Mouse (Mus musculus) embryonic fibroblast, embryonic 13.5 days (primary cell): Measurements from ENCODE around the gene Ears2. TPM values are rescaled to one million over a fixed set of nuclear protein-coding genes. Genes with fewer than 3 reads are reported as not detected.
A peak's percentile ranks its signal among the peaks of the same experiment; 100 is the strongest.

ENCODE experiments used
- H3K27ac ChIP-seq: 2 replicates; pipeline ENCODE4 v1.5.1; 2012; ENCODE audit warnings: low read length, control low read depth, inconsistent platforms; ENCODE audit not compliant: insufficient read depth
- H3K4me1 ChIP-seq: 2 replicates; pipeline ENCODE4 v1.6.1; 2011; ENCODE audit warnings: low read length; ENCODE audit not compliant: control insufficient read depth, insufficient read depth
- H3K4me3 ChIP-seq: 2 replicates; pipeline ENCODE4 v1.5.1; 2011; ENCODE audit warnings: mild to moderate bottlenecking, control low read depth, low read length; ENCODE audit not compliant: insufficient read depth
- CTCF ChIP-seq: IDR thresholded peaks from 2 replicates; pipeline ENCODE4 v1.5.1; 2011; ENCODE audit warnings: mild to moderate bottlenecking, control low read depth, low read length, moderate library complexity, borderline replicate concordance; ENCODE audit not compliant: insufficient read depth
- POLR2A ChIP-seq: IDR thresholded peaks from 2 replicates; pipeline ENCODE4 v1.6.1; 2011; ENCODE audit warnings: low read depth, mild to moderate bottlenecking, control low read depth, low read length, moderate library complexity
- polyA plus RNA-seq: library from polyadenylated mRNA; stranded (reverse); fragments of >200 nt; gene quantifications from 2 replicates; pipeline ENCODE4 v1.2.4, GENCODE M21; 2011; ENCODE audit warnings: low read depth; ENCODE audit not compliant: missing spikeins, insufficient read length

The Ears2 gene
- polyA plus RNA-seq, 1 experiment: 4.0 TPM

GRCm38 (mm10) chr7:122045711-122046110 is 21.4 kb downstream of the Ears2 start:
- no peak overlapping the region for H3K27ac ChIP-seq
- TF ChIP-seq CTCF: no peak
- H3K4me3 ChIP-seq: no peak overlapping the region
- no peaks in the 10 kb centered on the region for H3K4me1 ChIP-seq

DNA sequence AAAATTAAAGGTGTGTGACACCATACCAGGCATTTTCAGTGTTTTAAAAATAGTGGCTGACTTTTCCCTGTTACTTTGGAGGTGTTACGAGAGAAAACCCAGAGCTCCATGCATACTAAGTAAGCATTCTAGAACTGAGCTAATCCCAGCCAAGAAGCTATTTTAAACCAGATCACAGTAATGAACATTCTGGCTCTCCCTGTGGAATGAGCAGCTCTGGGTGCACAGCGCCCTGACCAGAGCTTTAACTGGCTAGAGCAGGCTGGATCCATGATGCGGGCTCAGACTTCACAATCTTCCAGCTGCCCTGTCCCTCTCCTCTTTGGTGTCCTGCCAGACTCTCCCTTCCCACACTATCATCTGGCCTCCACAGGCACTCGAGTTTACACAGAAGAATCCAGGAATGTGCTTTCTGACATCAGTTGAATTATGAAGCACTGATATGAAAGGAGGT is 21.9 kb downstream of the Ears2 start:
- Histone ChIP-seq H3K27ac (no peak overlapping the region), H3K4me3 (no peak overlapping the region), H3K4me1 (no peaks in the 10 kb centered on the region)
- TF ChIP-seq CTCF (no peak), POLR2A (no peak)

GRCm38 (mm10) chr7:122044106-122044505 is 23.0 kb downstream of the Ears2 start:
- Histone ChIP-seq H3K4me1 (no peaks in the 10 kb centered on the region), H3K27ac (no peak overlapping the region), H3K4me3 (no peak overlapping the region)
- TF ChIP-seq POLR2A (no peak), CTCF (no peak)

GRCm38 (mm10) chr7:122034348-122034747 is 32.7 kb downstream of the Ears2 start:
- Histone ChIP-seq H3K4me3 (no peak overlapping the region), H3K4me1 (no peaks in the 10 kb centered on the region), H3K27ac (no peak overlapping the region)
- TF ChIP-seq POLR2A (no peak), CTCF (no peak)

DNA sequence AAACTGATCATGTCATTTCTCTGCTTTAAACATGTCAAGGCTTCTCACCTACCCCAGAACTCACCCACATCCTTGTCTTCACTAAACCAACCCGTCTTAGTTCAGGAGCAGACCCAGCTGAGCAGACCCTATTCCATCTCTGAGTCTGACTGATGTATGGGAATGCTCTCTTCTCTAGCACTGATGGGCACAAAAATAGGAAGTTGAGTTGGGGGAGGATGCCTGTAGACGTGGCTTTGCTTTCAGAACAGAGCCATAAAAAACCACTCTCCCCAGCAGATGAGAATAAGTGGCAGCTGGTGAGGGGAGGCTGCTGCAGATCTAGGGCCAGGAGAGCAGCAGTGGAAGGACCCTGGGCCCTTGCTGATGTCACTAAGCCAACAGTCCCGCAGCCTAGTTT is 33.7 kb downstream of the Ears2 start:
- Histone ChIP-seq H3K4me1 (no peaks in the 10 kb centered on the region), H3K27ac (no peak overlapping the region), H3K4me3 (no peak overlapping the region)
- TF ChIP-seq CTCF: no peak
- TF ChIP-seq POLR2A: no peak

DNA sequence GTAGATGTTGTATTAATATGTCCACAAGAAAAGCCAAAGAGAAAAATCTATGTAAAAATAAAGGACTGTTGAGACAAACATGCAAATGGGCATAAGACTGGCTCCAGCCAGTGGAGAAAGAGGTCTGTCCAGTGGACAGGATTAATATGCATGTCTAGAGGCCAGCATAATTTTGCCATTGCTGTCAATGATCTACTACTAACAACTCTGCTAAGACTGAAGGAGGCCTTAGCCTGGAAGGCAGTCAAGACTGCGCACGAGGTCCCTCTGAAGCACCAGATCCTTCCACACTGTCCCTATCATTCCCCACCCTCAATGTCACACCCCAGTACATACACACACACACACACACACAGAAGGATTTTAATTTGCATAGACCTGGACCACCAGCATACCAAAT is 44.9 kb downstream of the Ears2 start:
- no peaks in the 10 kb centered on the region; the same call in 1 of the 2 replicates for H3K4me1 ChIP-seq
- no peak overlapping the region for H3K27ac ChIP-seq
- TF ChIP-seq CTCF (no peak), POLR2A (no peak)
- no peak overlapping the region for H3K4me3 ChIP-seq

- Histone ChIP-seq H3K27ac (peak within 1 kb of the TSS; percentile 48), H3K4me1 (peaks cover 5% of the 10 kb centered on the region), H3K4me3 (peak within 1 kb of the TSS; percentile 80)
- peak; percentile 98 for TF ChIP-seq POLR2A
- no peak for TF ChIP-seq CTCF
These were observed 46.3 kb downstream of the Ears2 start, which contains the start of gene Gga2 for GRCm38 (mm10) chr7:122020667-122021354. Gene Gga2, minus strand, starts transcription at chr7:122021222.

DNA sequence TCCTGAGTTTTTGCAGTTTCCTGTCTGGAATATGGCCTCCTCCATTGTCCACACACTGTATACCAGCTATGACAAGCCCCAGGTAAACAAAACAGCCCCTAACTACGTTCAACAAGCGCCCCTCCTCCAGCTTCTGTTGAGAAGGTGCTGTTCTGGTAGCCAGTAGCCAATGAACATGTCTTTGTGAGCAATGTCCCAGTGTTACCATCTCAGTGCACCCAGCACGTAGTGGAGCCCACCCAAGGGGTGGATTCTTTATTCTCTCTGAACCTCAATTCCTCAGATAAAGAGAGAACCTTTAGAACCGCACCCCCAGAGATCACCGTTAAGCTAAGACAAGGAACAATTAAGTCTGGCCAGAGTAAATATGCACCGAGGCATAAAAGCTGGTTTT is 46.8 kb downstream of the Ears2 start:
- H3K4me3 ChIP-seq: peak overlapping the region; percentile 80
- H3K27ac ChIP-seq: no peak overlapping the region
- TF ChIP-seq CTCF (no peak), POLR2A (no peak)
- H3K4me1 ChIP-seq: peaks cover 11% of the 10 kb centered on the region

GRCm38 (mm10) chr7:122018978-122019377 is 48.1 kb downstream of the Ears2 start:
- Histone ChIP-seq H3K27ac (no peak overlapping the region), H3K4me1 (peaks cover 18% of the 10 kb centered on the region), H3K4me3 (no peak overlapping the region)
- no peak for TF ChIP-seq CTCF
- TF ChIP-seq POLR2A: no peak

GRCm38 (mm10) chr7:122018247-122018646 is 48.8 kb downstream of the Ears2 start:
- H3K4me1 ChIP-seq: peaks cover 18% of the 10 kb centered on the region
- no peak for TF ChIP-seq CTCF
- TF ChIP-seq POLR2A: no peak
- H3K27ac ChIP-seq: no peak overlapping the region
- no peak overlapping the region for H3K4me3 ChIP-seq

- Histone ChIP-seq H3K4me3 (no peak overlapping the region), H3K4me1 (peaks cover 18% of the 10 kb centered on the region), H3K27ac (no peak overlapping the region; the same call in 1 of the 2 replicates)
- TF ChIP-seq POLR2A: no peak
These were observed 51.3 kb downstream of the Ears2 start for GRCm38 (mm10) chr7:122015734-122016133.
